In the genomic region with DNA sequence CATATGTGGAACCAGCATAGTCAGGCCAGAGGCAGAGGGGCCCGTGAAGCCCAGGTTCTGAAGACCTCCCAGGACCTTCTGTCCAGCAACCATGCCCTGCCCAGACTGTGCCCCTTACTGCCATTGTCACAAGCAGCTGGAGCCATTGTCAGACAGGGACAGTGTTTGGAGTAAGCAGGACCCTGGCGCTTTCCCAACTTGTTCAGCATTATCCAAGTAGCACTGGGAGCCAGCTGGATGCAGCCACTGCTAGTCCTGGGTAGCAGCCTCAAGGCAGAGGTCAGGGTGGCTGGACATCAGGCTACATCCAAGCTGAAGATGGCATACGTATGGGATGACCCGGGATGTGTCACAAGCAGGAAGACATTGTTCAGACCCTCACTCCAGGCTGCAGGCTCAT, we compare ENCODE assay signal across 11 mouse cellular contexts.
"Had no signal": no experiment of that assay in that cellular context is flagged by ENCODE, and none has a peak within 500 bp of the region (broad histone marks: within the 10 kb centered on the region; RNA-seq: fewer than 3 reads in every experiment).

No protein-coding gene starts in this region.

- H3K36me3 ChIP-seq: limb, embryonic 12.5 days; liver, embryonic 15.5 days; midbrain, embryonic 13.5 days; stomach, embryonic 15.5 days had no signal

- H3K27ac ChIP-seq: left cerebral cortex, adult 2 months; limb, embryonic 12.5 days; liver, embryonic 15.5 days; midbrain, embryonic 13.5 days; stomach, embryonic 15.5 days had no signal

- H3K4me1 ChIP-seq: liver, embryonic 15.5 days; stomach, embryonic 15.5 days had no signal

- H3K9me3 ChIP-seq: limb, embryonic 12.5 days; liver, embryonic 15.5 days; midbrain, embryonic 13.5 days; stomach, embryonic 15.5 days had no signal

- H3K27me3 ChIP-seq: liver, embryonic 15.5 days; midbrain, embryonic 13.5 days; stomach, embryonic 15.5 days had no signal

- H3K4me3 ChIP-seq: left cerebral cortex, adult 2 months; limb, embryonic 12.5 days; liver, embryonic 15.5 days; midbrain, embryonic 13.5 days; stomach, embryonic 15.5 days had no signal

- DNase-seq: kidney, postnatal 25 days; liver; lung, embryonic 14.5 days; right cerebral cortex, postnatal 14 days; thymus, adult 2 months; thymus, postnatal 25 days had no signal
